Mouse (Mus musculus): ENCODE data around the gene Fgf12. TPM values are rescaled to one million over a fixed set of nuclear protein-coding genes. Genes with fewer than 3 reads are reported as not detected.

The Fgf12 gene
- total RNA-seq, 1 experiment from 2014 or later = 2.7 TPM

DNA sequence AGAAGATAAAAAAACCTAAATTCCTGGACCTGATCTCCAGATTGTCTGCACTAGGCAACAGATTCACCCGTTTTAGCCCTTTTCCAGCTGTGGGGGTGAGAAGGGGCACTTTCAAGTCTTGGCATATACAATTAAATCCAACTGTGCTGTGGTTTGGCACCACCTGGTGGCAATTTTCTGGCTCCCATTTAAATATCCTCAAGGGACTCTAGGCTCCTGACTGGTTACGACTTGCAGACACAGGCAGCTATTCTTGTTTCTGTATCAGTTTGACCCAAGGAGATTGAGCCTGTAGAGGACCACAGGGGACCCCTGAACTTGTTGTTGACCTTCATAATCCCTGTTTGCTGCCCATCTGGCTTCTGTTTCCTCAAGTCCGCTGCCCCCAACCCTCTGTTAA is 141.9 kb downstream of the Fgf12 start:
- peak; percentile 24 for DNase-seq

DNA sequence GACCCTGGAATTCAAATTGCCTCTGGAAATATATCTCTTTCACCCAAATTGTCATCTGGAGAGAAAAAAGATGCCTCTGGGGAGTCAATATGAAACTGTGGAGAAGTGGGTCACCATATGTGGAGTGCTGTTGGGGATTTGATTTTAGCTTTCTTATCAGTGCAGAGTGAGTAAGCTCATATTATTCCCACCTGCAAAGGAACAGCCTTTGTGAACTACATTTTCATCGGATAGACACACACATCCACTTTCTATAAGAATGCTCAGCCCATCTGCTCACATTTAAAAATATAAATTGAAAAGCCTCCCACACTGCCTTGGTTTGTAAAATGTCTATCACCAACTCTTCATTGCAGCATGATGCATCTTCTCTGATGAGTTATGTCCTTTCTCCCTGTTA is 149.7 kb downstream of the Fgf12 start:
- no peak for DNase-seq

DNA sequence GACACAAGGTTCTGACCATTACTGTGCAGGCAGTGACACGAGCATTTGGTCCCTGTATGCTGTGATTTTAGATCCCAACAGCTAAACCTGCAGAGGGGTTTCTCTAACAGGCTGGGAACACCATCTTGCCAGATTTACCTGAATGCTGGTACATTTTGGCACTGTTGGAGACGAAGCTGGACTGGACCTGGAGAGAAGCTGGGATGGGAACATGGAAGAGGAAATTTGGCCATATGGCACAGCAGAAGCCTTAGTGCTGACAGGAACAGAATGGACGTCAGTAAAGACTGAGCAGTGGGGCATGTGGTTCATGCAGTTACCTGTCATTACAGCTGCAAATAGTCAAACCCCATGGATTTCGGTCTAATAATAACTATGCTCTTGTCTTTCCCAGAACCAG is 151.1 kb downstream of the Fgf12 start:
- no peak for DNase-seq

GRCm38 (mm10) chr16:28596112-28596511 is 156.8 kb downstream of the Fgf12 start:
- no peak for DNase-seq

DNA sequence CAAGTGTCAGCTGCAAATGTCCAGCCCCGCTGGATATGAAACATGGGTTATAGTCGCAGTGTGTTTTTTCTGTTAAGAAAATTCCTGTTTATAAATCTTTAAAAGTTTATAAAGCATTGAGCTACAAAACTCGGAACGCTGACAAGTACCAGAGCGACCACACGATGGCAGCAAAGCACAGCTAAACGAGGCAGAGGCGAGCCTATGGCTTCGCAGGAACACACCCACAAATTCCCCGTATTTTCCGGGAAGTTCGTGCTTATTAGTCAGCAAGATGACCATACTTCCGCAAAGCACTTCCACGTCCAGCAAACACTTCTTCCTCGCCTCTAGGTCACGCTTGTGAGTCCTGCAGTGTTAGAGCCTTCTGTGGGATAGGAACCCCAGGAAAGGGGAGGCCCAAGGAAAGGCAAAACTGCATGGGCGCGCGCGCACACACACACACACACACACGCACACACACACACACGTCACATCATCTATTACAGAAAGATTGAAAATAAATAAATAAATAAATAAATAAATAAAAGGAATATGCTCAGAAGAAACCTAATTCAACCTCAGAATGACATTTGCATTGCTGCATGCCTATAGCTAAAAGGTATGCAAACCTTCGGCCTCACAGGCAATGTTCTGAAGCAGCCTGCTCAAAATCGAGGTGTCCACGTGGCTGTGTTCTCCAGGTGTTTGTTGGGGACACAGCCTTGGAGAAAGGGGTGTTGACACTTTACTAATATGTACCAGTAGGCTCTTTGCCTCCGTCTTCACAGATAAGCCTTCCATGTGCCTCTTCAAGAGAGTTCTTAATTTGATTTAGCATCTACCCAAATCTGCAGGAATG is 159.6 kb downstream of the Fgf12 start:
- peak; percentile 81 for DNase-seq

GRCm38 (mm10) chr16:28592466-28592865 is 160.4 kb downstream of the Fgf12 start:
- DNase-seq = no peak

DNA sequence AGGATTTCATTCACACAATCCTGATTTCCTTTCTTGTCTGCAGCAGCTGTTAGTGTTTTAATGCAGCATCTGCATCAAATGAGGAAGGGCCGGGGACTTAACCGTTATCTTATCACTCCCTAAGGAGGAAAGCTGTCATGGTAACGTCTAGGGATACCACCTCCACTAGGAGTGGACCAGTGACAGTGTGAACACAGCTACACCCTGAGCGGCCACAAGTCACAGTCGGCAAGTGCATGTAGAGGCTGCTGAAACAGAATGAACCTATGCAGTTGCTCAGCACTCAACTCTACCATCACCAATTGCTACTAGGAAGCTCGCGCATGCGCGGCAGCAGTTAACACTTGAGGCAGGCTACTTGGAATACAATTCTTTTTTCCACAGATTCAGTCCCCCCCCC is 161.3 kb downstream of the Fgf12 start:
- DNase-seq = no peak

- no peak for DNase-seq
These were observed 180.7 kb downstream of the Fgf12 start for GRCm38 (mm10) chr16:28572212-28572611.

GRCm38 (mm10) chr16:28564716-28565217 is 188.1 kb downstream of the Fgf12 start:
- DNase-seq = peak; percentile 11

DNA sequence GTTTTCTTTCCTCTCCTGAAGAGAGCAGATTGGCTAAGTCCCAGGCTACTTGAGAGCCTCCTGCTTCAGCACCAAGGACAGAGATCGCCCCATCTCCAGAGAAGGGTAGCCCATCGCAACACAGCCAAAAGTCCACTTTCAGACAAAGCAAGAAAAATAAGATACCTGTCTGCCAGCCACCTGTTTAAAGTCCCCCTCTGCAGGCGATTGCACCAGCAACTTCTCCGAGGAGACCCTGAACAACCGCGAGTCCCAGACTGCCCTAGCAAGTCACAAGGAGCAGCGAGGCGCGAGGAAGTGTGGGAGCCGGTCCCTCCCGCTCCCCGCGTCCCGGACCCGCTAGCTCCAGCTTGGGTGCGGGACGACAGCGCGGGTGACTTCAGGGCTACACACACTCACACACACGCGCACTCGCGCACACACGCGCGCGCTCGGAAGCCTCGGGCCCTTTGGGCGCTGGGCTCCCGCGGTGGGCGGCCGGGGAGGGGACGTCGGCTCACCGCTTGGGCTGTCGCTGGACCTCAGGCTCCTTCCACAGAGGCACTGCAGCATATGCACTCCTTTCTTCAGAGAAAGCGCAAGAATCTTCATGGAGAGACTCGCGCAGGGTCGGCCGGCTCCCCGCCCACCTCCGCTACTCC is 188.7 kb downstream of the Fgf12 start:
- peak; percentile 69 for DNase-seq

GRCm38 (mm10) chr16:28562847-28563246 is 190.0 kb downstream of the Fgf12 start:
- DNase-seq = no peak

- DNase-seq = no peak
These were observed 197.6 kb downstream of the Fgf12 start for GRCm38 (mm10) chr16:28555219-28555618.

DNA sequence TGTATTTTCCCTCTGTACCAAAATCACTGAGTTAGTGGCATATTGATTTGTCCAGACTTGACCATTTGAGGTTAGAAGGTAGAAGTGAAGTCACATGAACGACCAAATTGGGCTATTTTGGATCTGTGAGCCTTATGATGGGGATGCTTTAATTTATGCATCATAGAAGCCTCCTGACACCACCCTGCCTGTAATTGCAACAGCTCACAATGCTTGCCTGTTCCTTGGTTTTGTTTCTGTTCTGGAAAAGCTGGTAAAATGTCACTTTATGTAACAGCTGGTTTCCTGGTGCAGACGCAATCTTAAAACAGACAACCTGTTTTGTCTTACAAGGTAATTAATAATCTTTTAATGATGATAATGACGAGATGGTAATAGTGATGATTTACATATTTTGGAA is 213.4 kb downstream of the Fgf12 start:
- DNase-seq = no peak

DNA sequence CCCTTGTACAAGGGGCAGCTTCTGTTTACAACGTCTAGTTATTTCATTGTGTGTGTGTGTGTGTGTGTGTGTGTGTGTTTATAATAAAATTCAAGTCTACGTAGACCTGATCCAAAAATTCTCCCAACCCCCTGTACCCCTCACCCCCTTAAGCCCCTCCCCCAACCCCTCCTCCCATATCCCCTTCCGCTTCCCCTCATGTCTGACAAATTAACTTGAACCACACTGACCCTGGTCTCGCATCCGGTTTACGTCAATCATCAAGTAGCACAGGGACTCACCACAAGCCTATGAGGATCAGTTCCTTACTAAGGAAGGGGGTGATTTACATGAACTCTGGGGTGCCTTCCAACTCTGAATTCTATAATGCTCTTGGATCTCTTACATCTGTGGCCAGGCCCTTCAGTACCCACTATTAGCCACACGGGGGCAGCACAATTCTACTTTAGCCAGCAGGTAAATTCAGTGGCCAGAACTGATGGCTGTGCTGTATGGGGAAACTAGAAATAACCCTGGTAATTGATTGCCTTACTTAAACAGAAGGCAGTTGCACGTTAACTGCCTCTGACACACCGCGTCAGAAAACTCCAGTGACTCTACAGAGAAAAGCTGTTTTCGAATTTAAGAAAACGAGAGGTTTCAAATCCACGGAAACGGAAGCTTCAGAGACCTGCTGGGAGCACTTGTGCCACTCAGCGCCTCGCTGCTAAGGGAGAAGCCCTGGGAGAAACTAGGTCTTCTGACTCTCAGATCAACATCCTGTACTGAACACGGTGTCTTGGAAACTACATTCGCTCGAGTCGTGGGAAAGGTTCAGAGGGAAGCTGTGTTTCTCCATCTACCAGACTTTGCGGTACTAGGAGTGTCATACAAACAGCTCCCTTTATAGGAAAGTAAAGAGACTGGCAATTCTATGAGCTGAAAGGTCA is 235.0 kb downstream of the Fgf12 start:
- DNase-seq = peak; percentile 80

DNA sequence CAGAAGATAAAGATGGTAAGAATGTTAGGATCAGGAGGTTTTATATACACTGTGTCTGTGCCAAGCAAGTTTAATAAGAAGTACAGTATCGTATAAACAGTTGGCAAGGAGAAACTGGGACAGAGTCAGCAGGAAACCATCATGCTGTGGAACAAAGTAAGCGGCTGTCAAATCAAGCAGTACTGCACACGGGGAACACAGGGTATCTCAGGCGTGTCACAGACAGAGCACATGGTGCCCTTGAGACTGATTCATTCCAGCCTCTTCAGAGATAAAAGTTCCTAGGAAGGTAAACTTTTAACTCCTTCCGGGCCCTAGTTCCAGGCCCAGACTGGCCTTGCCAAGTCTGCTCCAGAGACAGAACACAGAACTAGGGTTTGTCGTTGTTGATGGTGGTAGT is 240.4 kb downstream of the Fgf12 start:
- peak; percentile 6 for DNase-seq

DNA sequence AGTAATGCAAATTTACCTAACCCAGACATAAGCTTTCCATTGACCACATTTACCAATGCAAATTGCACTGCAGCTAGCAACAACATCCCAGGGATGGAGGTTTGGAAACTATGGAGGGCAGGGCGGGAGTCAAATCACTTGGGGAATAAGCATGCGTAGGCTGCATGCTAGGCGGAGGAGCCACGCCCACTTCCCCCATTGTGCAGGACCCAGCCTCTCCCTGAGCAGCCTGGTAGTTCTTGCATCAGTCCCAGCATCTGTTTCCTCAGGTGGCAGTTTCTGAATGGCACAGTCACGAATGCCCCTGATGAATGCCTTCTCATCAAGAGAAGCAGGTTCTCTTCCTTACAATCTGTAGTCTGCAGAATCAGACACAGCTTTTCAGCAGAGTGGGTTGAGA is 241.5 kb downstream of the Fgf12 start:
- DNase-seq = no peak

DNA sequence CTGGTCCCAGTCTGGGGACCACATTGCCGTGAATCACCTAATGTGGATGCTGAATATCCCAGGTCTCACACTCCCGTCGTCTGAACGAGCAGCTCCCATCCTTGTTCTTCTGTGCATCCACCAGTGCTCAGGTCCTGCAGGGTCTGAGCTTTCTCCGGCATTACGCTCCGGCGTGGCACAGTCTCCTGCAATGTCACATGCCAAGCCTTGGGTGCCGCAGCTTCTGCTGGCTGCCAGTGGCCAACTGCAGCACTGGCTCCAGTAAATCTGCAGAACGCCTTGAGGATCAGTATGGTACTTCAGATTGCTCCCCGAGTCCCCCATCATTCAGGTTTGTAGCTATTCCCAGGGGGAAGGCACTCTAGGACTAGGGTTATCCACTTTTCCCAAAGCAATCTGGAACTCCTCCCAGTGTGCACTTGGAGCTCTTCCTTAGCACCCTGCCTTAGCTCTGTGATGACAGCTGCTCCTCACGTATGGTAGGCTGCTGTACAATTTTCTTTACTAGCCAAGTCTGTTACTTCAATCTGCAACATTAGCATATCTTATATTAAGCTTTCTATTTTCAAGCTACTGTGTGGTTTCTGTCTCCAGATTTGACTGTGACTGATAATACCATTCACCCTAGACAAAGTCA is 254.8 kb downstream of the Fgf12 start:
- no peak for DNase-seq

DNA sequence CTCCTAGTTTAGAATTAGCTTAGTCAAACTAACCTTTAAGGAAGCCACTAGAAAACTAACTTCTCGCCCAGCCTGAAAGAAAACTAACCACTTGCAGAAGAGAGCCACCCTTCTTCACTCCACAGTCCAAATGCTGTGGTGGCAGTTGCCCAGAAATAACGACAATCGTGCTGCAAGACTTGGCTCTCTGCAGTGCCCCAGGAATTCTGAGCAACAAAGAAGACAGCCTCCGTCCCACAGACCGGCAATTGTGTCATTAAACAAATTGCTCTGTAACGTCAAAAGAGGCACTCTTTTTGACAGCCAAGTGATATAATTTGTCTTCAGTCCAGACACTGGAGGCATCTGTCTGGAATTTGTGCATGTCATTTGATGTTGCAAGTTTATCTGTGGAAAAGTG is 261.2 kb downstream of the Fgf12 start:
- DNase-seq = peak; percentile 19

DNA sequence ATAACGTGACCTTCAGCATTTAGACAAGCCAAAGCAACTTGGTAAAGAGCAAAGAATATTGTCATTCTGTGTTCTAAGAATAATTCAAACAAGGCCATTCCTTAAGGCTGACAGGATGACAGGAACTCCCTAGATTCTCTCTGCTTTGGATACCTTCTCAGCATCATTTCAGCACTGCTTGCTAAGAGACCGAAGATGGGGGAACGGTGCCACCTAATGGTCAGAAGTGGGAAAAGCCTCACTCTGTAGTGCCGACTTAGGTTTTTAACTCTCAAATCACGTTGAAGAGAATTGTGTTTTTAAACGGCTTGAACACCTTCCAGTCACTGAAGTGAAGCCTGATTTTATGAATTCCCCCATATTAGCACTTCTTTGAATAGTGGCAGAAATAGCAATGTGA is 262.4 kb downstream of the Fgf12 start:
- DNase-seq = peak; percentile 79

GRCm38 (mm10) chr16:28484920-28485319 is 267.9 kb downstream of the Fgf12 start:
- DNase-seq = no peak

- DNase-seq = no peak
These were observed 273.8 kb downstream of the Fgf12 start for GRCm38 (mm10) chr16:28479022-28479421.

DNA sequence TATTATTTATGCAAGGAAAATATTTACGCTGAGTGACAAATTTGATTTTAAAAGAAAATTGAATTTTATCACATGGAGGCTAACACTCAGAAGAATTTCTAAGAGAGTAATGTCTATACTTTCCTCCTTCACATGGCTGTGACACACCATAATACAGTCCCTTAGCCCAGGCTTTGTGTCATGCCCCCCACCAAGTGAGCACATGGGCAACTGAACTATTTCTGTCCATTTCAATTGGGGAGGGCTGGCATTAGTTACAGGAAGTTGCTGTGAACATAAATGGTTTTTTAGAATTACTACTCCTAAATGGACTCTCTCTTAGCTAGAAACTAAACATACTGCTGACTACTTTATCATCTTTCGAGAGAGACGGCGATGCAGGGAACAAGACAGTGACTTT is 276.2 kb downstream of the Fgf12 start:
- DNase-seq = no peak
